Mouse (Mus musculus): ENCODE measurements around the gene Crabp1. TPM values are rescaled to one million over a fixed set of nuclear protein-coding genes. Genes with fewer than 3 reads are reported as not detected.
A peak's percentile ranks its signal among the peaks of the same experiment; 100 is the strongest.

The Crabp1 gene
- polyA plus RNA-seq, 1 experiment from 2014 or later, result 638 TPM

DNA sequence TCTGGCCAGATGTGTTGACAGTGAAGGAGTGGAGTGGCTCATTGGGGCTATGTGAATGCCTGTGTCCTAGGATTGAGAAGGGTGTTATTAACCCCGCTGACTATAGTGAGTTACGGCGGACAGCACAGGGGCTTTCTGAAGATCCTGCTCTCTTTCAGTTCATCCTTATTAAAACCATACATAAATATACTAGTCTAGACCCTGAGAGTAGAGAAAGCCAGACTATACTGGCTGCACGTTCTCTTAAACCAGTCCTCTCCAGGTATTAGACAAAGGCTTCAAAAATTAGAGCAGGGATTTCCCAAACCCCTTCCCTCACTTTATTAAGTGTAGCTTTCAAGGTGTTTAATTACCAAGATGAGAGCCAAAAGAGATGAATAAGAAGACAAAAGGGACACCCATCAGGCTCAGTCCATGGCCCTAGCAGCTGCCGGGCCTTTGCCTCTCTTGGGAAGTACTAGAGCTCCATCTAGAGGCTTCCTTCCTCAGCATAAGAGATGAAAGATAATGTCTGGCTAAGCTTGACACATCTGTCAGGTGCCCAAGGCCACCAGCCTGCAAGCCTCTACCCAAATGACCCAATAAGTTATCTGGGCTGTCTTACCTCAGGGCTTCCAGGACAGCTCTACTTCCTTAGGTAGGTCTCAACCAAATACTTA is 57.0 kb downstream of the Crabp1 start:
- Histone ChIP-seq H3K27me3 (no peaks in the 10 kb centered on the region), H3K9ac (no peak overlapping the region), H3K36me3 (no peaks in the 10 kb centered on the region), H3K4me2 (no peak overlapping the region), H3K27ac (no peak overlapping the region), H3K4me3 (no peak overlapping the region), H3K4me1 (peaks cover 12% of the 10 kb centered on the region), H3K9me3 (no peaks in the 10 kb centered on the region)
- ATAC-seq (ENCODE audit: insufficient number of reproducible peaks, low FRiP score, low TSS enrichment, low read depth), result 0 out of 2 replicates have a peak, but pooled peaks have one; percentile 55
- 37% methylated on average over 5 of the region's 5 CpGs for WGBS

Other genes with a start within 250 kb of the Crabp1 start
- gene Sh2d7, start 225.8 kb upstream of the Crabp1 start, polyA plus RNA-seq (2015; fragmentation: Nextera tagmentation; extraction: Ambion mirVana), result 0.14 TPM in 1 of 2 replicates, not detected in the other
- gene Cib2, start 204.5 kb upstream of the Crabp1 start, polyA plus RNA-seq (2015; fragmentation: Nextera tagmentation; extraction: Ambion mirVana), result 19.8 and 23.0 TPM in 2 replicates
- 95.5 and 117 TPM in 2 replicates for gene Idh3a, start 178.4 kb upstream of the Crabp1 start, polyA plus RNA-seq (2015; fragmentation: Nextera tagmentation; extraction: Ambion mirVana)
- gene Acsbg1, start 102.9 kb upstream of the Crabp1 start, polyA plus RNA-seq (2015; fragmentation: Nextera tagmentation; extraction: Ambion mirVana), result 5.3 and 6.0 TPM in 2 replicates
- gene Dnaja4, start 65.9 kb upstream of the Crabp1 start, polyA plus RNA-seq (2015; fragmentation: Nextera tagmentation; extraction: Ambion mirVana), result 10.1 and 14.8 TPM in 2 replicates
- 150 and 151 TPM in 2 replicates for gene Wdr61, start 30.2 kb upstream of the Crabp1 start, polyA plus RNA-seq (2015; fragmentation: Nextera tagmentation; extraction: Ambion mirVana)
- gene Ireb2, start 99.0 kb downstream of the Crabp1 start, polyA plus RNA-seq (2015; fragmentation: Nextera tagmentation; extraction: Ambion mirVana), result 23.2 and 26.6 TPM in 2 replicates
- gene Hykk, start 152.5 kb downstream of the Crabp1 start, polyA plus RNA-seq (2015; fragmentation: Nextera tagmentation; extraction: Ambion mirVana), result 4.3 and 5.0 TPM in 2 replicates
- 289 and 291 TPM in 2 replicates for gene Psma4, start 186.0 kb downstream of the Crabp1 start, polyA plus RNA-seq (2015; fragmentation: Nextera tagmentation; extraction: Ambion mirVana)
- 0.79 and 1.00 TPM in 2 replicates for gene AY074887, start 186.2 kb downstream of the Crabp1 start, polyA plus RNA-seq (2015; fragmentation: Nextera tagmentation; extraction: Ambion mirVana)
- 1.2 and 1.8 TPM in 2 replicates for gene Chrna5, start 216.1 kb downstream of the Crabp1 start, polyA plus RNA-seq (2015; fragmentation: Nextera tagmentation; extraction: Ambion mirVana)

Data from limb, embryonic 15.5 days (tissue).